ENCODE assay signal across 13 mouse cellular contexts in the genomic region with DNA sequence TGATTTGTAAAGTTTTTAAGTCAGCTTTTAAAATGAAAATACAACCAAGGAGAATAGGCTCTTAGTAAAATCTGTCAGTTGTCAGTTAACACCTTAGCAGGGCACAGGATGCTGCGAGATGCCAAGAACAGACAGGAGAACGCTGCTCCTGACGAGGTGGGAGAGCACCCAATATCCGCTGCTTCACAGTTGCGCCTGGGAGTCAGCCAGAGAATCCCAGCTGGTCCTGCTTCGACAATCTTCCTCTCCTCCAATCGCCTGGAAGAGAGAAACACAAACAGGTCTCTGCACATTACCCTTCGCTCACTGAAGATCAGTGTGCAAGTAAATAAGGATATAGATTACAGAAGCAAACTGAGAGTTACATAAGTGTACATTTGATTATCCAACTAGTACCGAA.
DNase-seq lines count a peak whose midpoint lies in the region; ATAC-seq and TF ChIP-seq lines count a peak whose summit lies in the region.
"Had no signal": no experiment of that assay in that cellular context is flagged by ENCODE, and none has a peak within 500 bp of the region (broad histone marks: within the 10 kb centered on the region; RNA-seq: fewer than 3 reads in every experiment).

No protein-coding gene starts in this region.

- H3K27ac ChIP-seq in embryonic facial prominence, embryonic 14.5 days (replicated peaks; ENCODE audit: low read depth, low read length) = no peak overlapping the region
- no peak overlapping the region for H3K27ac ChIP-seq in embryonic facial prominence, embryonic 10.5 days (replicated peaks)
- no peak overlapping the region for H3K27ac ChIP-seq in stomach, postnatal 0 days (replicated peaks)
- H3K27ac ChIP-seq in thymus, adult 2 months (ENCODE audit: control insufficient read depth, insufficient read depth, low read length) = no peak overlapping the region
- H3K27ac ChIP-seq: hindbrain, embryonic 13.5 days had no signal

- no peaks in the 10 kb centered on the region for H3K4me1 ChIP-seq in embryonic facial prominence, embryonic 14.5 days (ENCODE audit: control insufficient read depth, insufficient read depth, low read length)
- no peaks in the 10 kb centered on the region for H3K4me1 ChIP-seq in embryonic facial prominence, embryonic 10.5 days
- H3K4me1 ChIP-seq in stomach, postnatal 0 days (replicated peaks; ENCODE audit: control insufficient read depth, insufficient read depth) = no peaks in the 10 kb centered on the region
- no peaks in the 10 kb centered on the region for H3K4me1 ChIP-seq in thymus, adult 2 months (replicated peaks; ENCODE audit: control insufficient read depth, insufficient read depth, low read length)
- H3K4me1 ChIP-seq: hindbrain, embryonic 13.5 days had no signal

- H3K4me3 ChIP-seq in embryonic facial prominence, embryonic 14.5 days (ENCODE audit: low read depth, low read length) = no peak overlapping the region
- H3K4me3 ChIP-seq in embryonic facial prominence, embryonic 10.5 days = no peak overlapping the region
- no peak overlapping the region for H3K4me3 ChIP-seq in stomach, postnatal 0 days (ENCODE audit: low read depth, low read length)
- no peak overlapping the region for H3K4me3 ChIP-seq in thymus, adult 2 months (ENCODE audit: control insufficient read depth, insufficient read depth, low read length)
- H3K4me3 ChIP-seq: hindbrain, embryonic 13.5 days had no signal

- no peak for TF ChIP-seq EP300 in stomach, postnatal 0 days (optimal IDR thresholded peaks at IDR 0.05)

- ATAC-seq in embryonic facial prominence, embryonic 14.5 days (ENCODE audit: low read depth) = no peak
- ATAC-seq in stomach, postnatal 0 days (ENCODE audit: low FRiP score, low TSS enrichment) = no peak
- ATAC-seq in CD4-positive, CD25-positive, alpha-beta regulatory T cell, adult 4 months = no peak

- no peaks in the 10 kb centered on the region for H3K9me3 ChIP-seq in embryonic facial prominence, embryonic 14.5 days (ENCODE audit: control insufficient read depth, low read length)
- no peaks in the 10 kb centered on the region for H3K9me3 ChIP-seq in embryonic facial prominence, embryonic 10.5 days
- H3K9me3 ChIP-seq in stomach, postnatal 0 days (ENCODE audit: control insufficient read depth, low read length) = no peaks in the 10 kb centered on the region
- H3K9me3 ChIP-seq: hindbrain, embryonic 13.5 days had no signal

- DNase-seq in embryonic facial prominence, embryonic 14.5 days (ENCODE audit: low spot score) = peak; percentile 14
- DNase-seq in embryonic facial prominence, embryonic 10.5 days (ENCODE audit: low spot score) = no peak
- peak; percentile 90 for DNase-seq in cerebellum, adult 9-11 months
- peak; percentile 23 to 39 for DNase-seq in layer of hippocampus, postnatal 25 days (ENCODE audit: extremely low spot score in 1 of 2, low spot score in 1 of 2)
- DNase-seq in lung, postnatal 36 days = peak; percentile 12
- DNase-seq in stomach, postnatal 0 days (ENCODE audit: low spot score) = no peak
- DNase-seq in thymus, adult 2 months = no peak
- DNase-seq: adrenal gland, adult 2 months; gastrocnemius, postnatal 14 days; kidney, postnatal 36 days; thymus, postnatal 36 days had no signal

- no peaks in the 10 kb centered on the region for H3K36me3 ChIP-seq in embryonic facial prominence, embryonic 14.5 days (ENCODE audit: control insufficient read depth, insufficient read depth, low read length)
- H3K36me3 ChIP-seq in embryonic facial prominence, embryonic 10.5 days (replicated peaks) = no peaks in the 10 kb centered on the region
- no peaks in the 10 kb centered on the region for H3K36me3 ChIP-seq in stomach, postnatal 0 days (ENCODE audit: control insufficient read depth, insufficient read depth, low read length)
- H3K36me3 ChIP-seq in thymus, adult 2 months (ENCODE audit: control insufficient read depth, insufficient read depth, low read length) = no peaks in the 10 kb centered on the region
- H3K36me3 ChIP-seq: hindbrain, embryonic 13.5 days had no signal

- no peaks in the 10 kb centered on the region for H3K27me3 ChIP-seq in embryonic facial prominence, embryonic 14.5 days (replicated peaks; ENCODE audit: control insufficient read depth, insufficient read depth, low read length)
- H3K27me3 ChIP-seq in embryonic facial prominence, embryonic 10.5 days (replicated peaks; ENCODE audit: low read depth, poor library complexity, severe bottlenecking) = no peaks in the 10 kb centered on the region
- no peaks in the 10 kb centered on the region for H3K27me3 ChIP-seq in stomach, postnatal 0 days (ENCODE audit: control insufficient read depth, insufficient read depth, low read length)
- H3K27me3 ChIP-seq in thymus, adult 2 months (ENCODE audit: control insufficient read depth, insufficient read depth, low read length) = no peaks in the 10 kb centered on the region
- H3K27me3 ChIP-seq: hindbrain, embryonic 13.5 days had no signal

- H3K9ac ChIP-seq in embryonic facial prominence, embryonic 14.5 days (ENCODE audit: low read depth, low read length) = no peak overlapping the region
- H3K9ac ChIP-seq in stomach, postnatal 0 days (ENCODE audit: low read length) = no peak overlapping the region
- H3K9ac ChIP-seq: hindbrain, embryonic 13.5 days had no signal

- H3K4me2 ChIP-seq in embryonic facial prominence, embryonic 14.5 days (ENCODE audit: low read depth, low read length) = no peak overlapping the region
- no peak overlapping the region for H3K4me2 ChIP-seq in stomach, postnatal 0 days (replicated peaks; ENCODE audit: low read depth)
- H3K4me2 ChIP-seq: hindbrain, embryonic 13.5 days had no signal

- 50% methylated on average over 9 of the region's 9 CpGs for whole genome bisulfite sequencing in embryonic facial prominence, embryonic 14.5 days
- 73% methylated on average over 9 of the region's 9 CpGs for WGBS in embryonic facial prominence, embryonic 10.5 days
- 47% methylated on average over 9 of the region's 9 CpGs for WGBS in stomach, postnatal 0 days
- 84% methylated on average over 9 of the region's 9 CpGs for WGBS in thymus, adult 2 months

- TF ChIP-seq POLR2A in thymus, adult 2 months (IDR thresholded peaks at IDR 0.05; ENCODE audit: control insufficient read depth, extremely low read depth, insufficient read depth, low read length, poor library complexity) = no peak

- no peak for TF ChIP-seq CTCF in stomach, postnatal 0 days (IDR thresholded peaks at IDR 0.05; ENCODE audit: low read depth)
- no peak for TF ChIP-seq CTCF in thymus, adult 2 months (IDR thresholded peaks at IDR 0.05; ENCODE audit: borderline replicate concordance, control insufficient read depth, extremely low read depth, insufficient read depth, low read length, poor library complexity)

Comparison
In these comparisons a context has a peak if more than half of its experiments do, and no peak if none do; other contexts are left out.
1. DNase-seq: peak in embryonic facial prominence, embryonic 14.5 days (single experiment), cerebellum, adult 9-11 months (single experiment), layer of hippocampus, postnatal 25 days (2 of 2) and lung, postnatal 36 days (single experiment); none in embryonic facial prominence, embryonic 10.5 days (single experiment), stomach, postnatal 0 days (single experiment) and thymus, adult 2 months (single experiment).